Mouse (Mus musculus): ENCODE data around the gene A4gnt. TPM values are rescaled to one million over a fixed set of nuclear protein-coding genes. Genes with fewer than 3 reads are reported as not detected.

The A4gnt gene
- total and polyA plus RNA-seq, 3 experiments: 0.04 TPM; not detected in 2

DNA sequence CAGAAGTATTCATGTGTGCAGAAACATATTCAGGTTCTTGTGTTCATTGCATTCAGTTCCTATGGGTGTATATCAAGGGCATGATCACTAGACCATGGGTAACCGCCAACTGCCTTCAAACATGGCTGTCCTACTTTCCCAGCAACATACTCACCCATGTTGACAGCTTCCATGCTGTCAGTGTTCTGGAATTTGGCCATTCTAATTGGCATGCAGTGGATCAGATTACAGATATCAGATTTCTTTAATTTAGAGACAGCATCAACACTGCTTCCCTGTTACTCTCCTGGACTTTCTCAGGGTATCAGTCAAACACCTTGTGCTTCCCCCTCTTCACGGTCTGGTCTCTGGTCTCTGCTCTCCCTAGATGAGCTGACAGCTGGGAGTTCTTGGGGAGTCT, 8.7 kb upstream of the A4gnt start:
- DNase-seq (ENCODE audit: low read depth, low spot score): no peak
- Histone ChIP-seq H3K27me3 (ENCODE audit: control insufficient read depth in 1 of 2, insufficient read depth in 2 of 2, low read length in 2 of 2) (no peaks in the 10 kb centered on the region), H3K9ac (ENCODE audit: control insufficient read depth, low read depth, low read length, poor library complexity, severe bottlenecking) (no peak overlapping the region), H3K79me2 (ENCODE audit: control insufficient read depth, insufficient read depth, low read length, poor library complexity) (no peaks in the 10 kb centered on the region), H3K9me3 (replicated peaks; ENCODE audit: insufficient read depth, low read length) (no peaks in the 10 kb centered on the region), H3K4me3 (ENCODE audit: control insufficient read depth in 1 of 2, insufficient read depth in 1 of 2, low read depth in 2 of 2, low read length in 2 of 2) (no peak overlapping the region), H3K27ac (ENCODE audit: control insufficient read depth, low read depth, low read length) (no peak overlapping the region), H3K36me3 (ENCODE audit: control insufficient read depth in 1 of 2, insufficient read depth in 2 of 2, low read length in 2 of 2) (no peaks in the 10 kb centered on the region), H3K4me1 (ENCODE audit: control insufficient read depth in 1 of 2, insufficient read depth in 2 of 2, low read length in 2 of 2) (no peaks in the 10 kb centered on the region)
- TF ChIP-seq RCOR1 (IDR thresholded peaks at IDR 0.05; ENCODE audit: low read depth, low read length) (no peak), CTCF (IDR thresholded peaks at IDR 0.05 in 2 of 3, conservative IDR thresholded peaks at IDR 0.05 in 1 of 3; ENCODE audit: control insufficient read depth in 1 of 3, insufficient read depth in 1 of 3, low read depth in 2 of 3, low read length in 3 of 3, poor library complexity in 1 of 3, severe bottlenecking in 1 of 3) (no peak), NRF1 (IDR thresholded peaks at IDR 0.05; ENCODE audit: insufficient read depth, low read depth, low read length, poor library complexity, severe bottlenecking) (no peak), ELF1 (IDR thresholded peaks at IDR 0.05; ENCODE audit: low read depth, low read length) (no peak), POLR2A (IDR thresholded peaks at IDR 0.05; ENCODE audit: control insufficient read depth in 1 of 2, insufficient read depth in 1 of 2, low read depth in 1 of 2, low read length in 2 of 2, poor library complexity in 1 of 2) (no peak), MAZ (IDR thresholded peaks at IDR 0.05; ENCODE audit: low read depth, low read length) (no peak), UBTF (IDR thresholded peaks at IDR 0.05; ENCODE audit: borderline replicate concordance, insufficient read depth, low read depth, low read length) (no peak), MAFK (IDR thresholded peaks at IDR 0.05; ENCODE audit: borderline replicate concordance, low read depth, low read length) (no peak), HCFC1 (IDR thresholded peaks at IDR 0.05; ENCODE audit: low read depth, low read length) (no peak), RAD21 (IDR thresholded peaks at IDR 0.05; ENCODE audit: low read depth, low read length) (no peak)

DNA sequence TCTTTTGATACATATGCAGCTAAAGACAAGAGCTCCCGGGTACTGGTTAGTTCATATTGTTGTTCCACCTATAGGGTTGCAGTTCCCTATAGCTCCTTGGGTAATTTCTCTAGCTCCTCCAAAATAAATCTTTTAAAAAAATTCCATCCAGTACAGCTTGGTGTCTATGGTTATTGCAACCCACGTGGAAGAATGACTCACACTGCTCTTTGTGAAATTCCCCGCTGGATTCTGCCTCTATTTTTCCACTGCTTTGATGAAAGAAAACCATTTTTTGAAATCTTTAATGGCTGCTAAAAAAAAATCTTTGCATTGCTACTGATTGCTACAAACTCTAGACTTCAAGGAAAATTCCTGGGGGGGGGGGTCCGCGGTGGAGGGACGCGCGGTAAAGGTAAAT, 7.4 kb downstream of the A4gnt start:
- Histone ChIP-seq H3K9ac (ENCODE audit: control insufficient read depth, low read depth, low read length, poor library complexity, severe bottlenecking) (no peak overlapping the region), H3K27ac (ENCODE audit: control insufficient read depth, low read depth, low read length) (no peak overlapping the region), H3K4me3 (ENCODE audit: control insufficient read depth in 1 of 2, insufficient read depth in 1 of 2, low read depth in 2 of 2, low read length in 2 of 2) (no peak overlapping the region), H3K36me3 (ENCODE audit: control insufficient read depth in 1 of 2, insufficient read depth in 2 of 2, low read length in 2 of 2) (no peaks in the 10 kb centered on the region), H3K4me1 (ENCODE audit: control insufficient read depth in 1 of 2, insufficient read depth in 2 of 2, low read length in 2 of 2) (no peaks in the 10 kb centered on the region), H3K27me3 (ENCODE audit: control insufficient read depth in 1 of 2, insufficient read depth in 2 of 2, low read length in 2 of 2) (no peaks in the 10 kb centered on the region), H3K79me2 (ENCODE audit: control insufficient read depth, insufficient read depth, low read length, poor library complexity) (no peaks in the 10 kb centered on the region), H3K9me3 (replicated peaks; ENCODE audit: insufficient read depth, low read length) (no peaks in the 10 kb centered on the region)
- TF ChIP-seq MAFK (IDR thresholded peaks at IDR 0.05; ENCODE audit: borderline replicate concordance, low read depth, low read length) (no peak), NRF1 (IDR thresholded peaks at IDR 0.05; ENCODE audit: insufficient read depth, low read depth, low read length, poor library complexity, severe bottlenecking) (no peak), NELFE (IDR thresholded peaks at IDR 0.05; ENCODE audit: low read depth, low read length) (no peak), HCFC1 (IDR thresholded peaks at IDR 0.05; ENCODE audit: low read depth, low read length) (no peak), GATA1 (IDR thresholded peaks at IDR 0.05; ENCODE audit: low read depth, low read length) (no peak), E2F4 (IDR thresholded peaks at IDR 0.05; ENCODE audit: borderline replicate concordance, low read depth, low read length) (no peak), ZKSCAN1 (IDR thresholded peaks at IDR 0.05; ENCODE audit: low read depth, low read length) (no peak), KAT2A (conservative IDR thresholded peaks at IDR 0.05; ENCODE audit: low read depth, low read length) (no peak)
- no peak for DNase-seq (ENCODE audit: low read depth, low spot score)

All from MEL (cell line).